Mouse (Mus musculus): ENCODE measurements at regions not wholly inside any gene's neighbourhood (a gene's known extent, or its start where the extent isn't known, plus 50 kb on each side); places are given as distances from the start of the nearest gene placed in this dataset.

GRCm38 (mm10) chr2:123274866-123275735 lies 510.1 kb downstream of the Sqor start:
- TF ChIP-seq CTCF (IDR thresholded peaks at IDR 0.05; ENCODE audit: extremely low read depth, insufficient read depth, insufficient read length, insufficient replicate concordance): no peak
- no peak for TF ChIP-seq POLR2A (IDR thresholded peaks at IDR 0.05; ENCODE audit: low read depth, low read length)

All from spleen, adult 2 months (tissue).